Mouse (Mus musculus) spleen, postnatal 4 days (tissue): Measurements from ENCODE around the gene Map3k9.

Experiments used
- DNase-seq, 2 experiments: peaks; one replicate each; pipeline ENCODE4 v3.0.0; 2022; ENCODE audit warnings: low spot score in 2 of 2

Gene Map3k9

GRCm38 (mm10) chr12:81781105-81781909 is at the start of gene Map3k9:
TSS of gene Map3k9 (minus strand) at chr12:81781175.
- DNase-seq, result peak; percentile 84 to 92

GRCm38 (mm10) chr12:81828355-81828754 is 47.4 kb upstream of the Map3k9 start:
- DNase-seq, result no peak

- DNase-seq, result no peak
Measured at GRCm38 (mm10) chr12:81822778-81823480, 42.0 kb upstream of the Map3k9 start.

- DNase-seq, result no peak
Measured at GRCm38 (mm10) chr12:81822176-81822575, 41.2 kb upstream of the Map3k9 start.

GRCm38 (mm10) chr12:81820700-81821099 is 39.7 kb upstream of the Map3k9 start:
- no peak for DNase-seq

GRCm38 (mm10) chr12:81817126-81817505 is 36.1 kb upstream of the Map3k9 start:
- no peak for DNase-seq

GRCm38 (mm10) chr12:81816330-81817125 is 35.6 kb upstream of the Map3k9 start:
- DNase-seq, result no peak

GRCm38 (mm10) chr12:81814742-81815141 is 33.8 kb upstream of the Map3k9 start:
- DNase-seq, result no peak

- no peak for DNase-seq
Measured at GRCm38 (mm10) chr12:81810417-81810816, 29.4 kb upstream of the Map3k9 start.

GRCm38 (mm10) chr12:81808596-81808995 is 27.6 kb upstream of the Map3k9 start:
- DNase-seq, result no peak

- DNase-seq, result no peak
Measured at GRCm38 (mm10) chr12:81807953-81808352, 27.0 kb upstream of the Map3k9 start.

GRCm38 (mm10) chr12:81807529-81807837 is 26.5 kb upstream of the Map3k9 start:
- DNase-seq, result no peak

- DNase-seq, result peak; percentile 58 to 79
Measured at GRCm38 (mm10) chr12:81806759-81807528, 26.0 kb upstream of the Map3k9 start.

GRCm38 (mm10) chr12:81806114-81806513 is 25.1 kb upstream of the Map3k9 start:
- no peak for DNase-seq

GRCm38 (mm10) chr12:81803803-81804202 is 22.8 kb upstream of the Map3k9 start:
- DNase-seq, result no peak

GRCm38 (mm10) chr12:81803016-81803415 is 22.0 kb upstream of the Map3k9 start:
- no peak for DNase-seq

- no peak for DNase-seq
Measured at GRCm38 (mm10) chr12:81801134-81801533, 20.2 kb upstream of the Map3k9 start.

GRCm38 (mm10) chr12:81796541-81796940 is 15.6 kb upstream of the Map3k9 start:
- peak; percentile 75 to 93 for DNase-seq

GRCm38 (mm10) chr12:81792511-81793218 is 11.7 kb upstream of the Map3k9 start:
- no peak for DNase-seq

GRCm38 (mm10) chr12:81789499-81789898 is 8.5 kb upstream of the Map3k9 start:
- DNase-seq, result no peak

GRCm38 (mm10) chr12:81788672-81789084 is 7.7 kb upstream of the Map3k9 start:
- DNase-seq, result peak; percentile 86 to 94
